Mouse (Mus musculus) small intestine, adult 2 months (tissue): ENCODE data around the gene Cdhr3.

ENCODE experiments used
- CTCF ChIP-seq: fragments of 200-500 bp; IDR thresholded peaks from 2 replicates; pipeline ENCODE4 v1.5.1; 2012; ENCODE audit warnings: low read depth, mild to moderate bottlenecking, control low read depth, inconsistent platforms, low read length, moderate library complexity, mixed read lengths; ENCODE audit not compliant: insufficient replicate concordance, insufficient read length; ENCODE audit errors: extremely low read depth
- POLR2A ChIP-seq: fragments of 200-500 bp; IDR thresholded peaks from 2 replicates; pipeline ENCODE4 v1.6.1; 2012; ENCODE audit warnings: low read depth, mild to moderate bottlenecking, control low read depth, inconsistent platforms, low read length, moderate library complexity

DNA sequence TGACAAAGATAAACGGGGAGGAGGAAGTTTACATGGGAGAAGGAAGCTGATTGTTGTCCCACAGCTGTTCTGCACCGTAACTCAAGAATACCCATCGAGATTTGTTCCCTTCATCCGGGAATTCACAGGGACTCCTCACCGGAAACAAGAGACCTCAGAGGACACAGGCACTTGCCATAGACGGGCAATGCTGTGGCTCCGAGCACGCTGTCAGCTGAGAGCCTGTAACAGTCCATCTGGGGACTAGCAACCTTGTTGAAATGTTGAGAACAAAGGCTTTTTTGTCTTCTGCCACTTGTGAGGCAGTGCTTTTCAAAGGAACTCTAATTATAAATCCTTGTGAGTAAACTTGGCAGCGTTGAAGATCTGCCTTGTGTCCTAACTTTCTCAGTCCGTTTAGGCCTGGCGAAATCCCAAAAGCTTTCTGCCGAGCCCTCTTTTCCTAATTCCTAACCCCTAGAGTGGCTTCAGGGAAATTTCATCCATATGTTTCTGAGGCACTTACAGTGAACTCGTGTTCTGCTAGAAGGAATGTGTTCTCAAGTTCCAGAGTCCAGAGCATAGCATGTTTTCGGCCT, 18.3 kb upstream of the Cdhr3 start:
- no peak for TF ChIP-seq POLR2A
- TF ChIP-seq CTCF = no peak
